Mouse (Mus musculus) stomach, postnatal 0 days (tissue): ENCODE results near the gene Gm49361.

Source experiments
- CTCF ChIP-seq: IDR thresholded peaks from 2 replicates; pipeline ENCODE4 v1.5.1; 2016; ENCODE audit warnings: antibody characterized with exemption, low read depth, mild to moderate bottlenecking, moderate library complexity
- EP300 ChIP-seq: optimal IDR thresholded peaks from 2 replicates; pipeline ENCODE3; 2016; ENCODE audit warnings: antibody characterized with exemption

GRCm38 (mm10) chr14:57745291-57745969, 473 bp downstream of the Gm49361 start:
- TF ChIP-seq CTCF (no peak), EP300 (no peak)
